Mouse (Mus musculus) midbrain, embryonic 15.5 days (tissue): Measurements from ENCODE around the gene Pla1a. TPM values are rescaled to one million over a fixed set of nuclear protein-coding genes. Genes with fewer than 3 reads are reported as not detected.

Source experiments
- ATAC-seq: fragments of 200-750 bp; cut with Nextera tagmentation; replicated peaks from 2 replicates; pipeline ENCODE4 v1.8.0; 2017; ENCODE audit warnings: moderate TSS enrichment
- H3K27ac ChIP-seq: fragments of 300-500 bp; sonication (generic); 2 replicates; pipeline ENCODE4 v1.5.1; 2015; ENCODE audit warnings: mild to moderate bottlenecking, inconsistent platforms
- H3K27me3 ChIP-seq: fragments of 300-500 bp; sonication (generic); replicated peaks from 2 replicates; pipeline ENCODE4 v1.6.1; 2015; ENCODE audit warnings: inconsistent platforms
- H3K36me3 ChIP-seq: fragments of 300-500 bp; sonication (generic); replicated peaks from 2 replicates; pipeline ENCODE4 v1.6.1; 2015; ENCODE audit warnings: inconsistent platforms
- H3K4me1 ChIP-seq: fragments of 300-500 bp; sonication (generic); 2 replicates; pipeline ENCODE4 v1.6.1; 2015; ENCODE audit warnings: inconsistent platforms
- H3K4me2 ChIP-seq: fragments of 300-500 bp; sonication (generic); 2 replicates; pipeline ENCODE4 v1.6.1; 2015; ENCODE audit warnings: inconsistent platforms, mild to moderate bottlenecking, moderate library complexity
- H3K4me3 ChIP-seq: fragments of 300-500 bp; sonication (generic); 2 replicates; pipeline ENCODE4 v1.5.1; 2015; ENCODE audit warnings: mild to moderate bottlenecking, inconsistent platforms
- H3K9ac ChIP-seq: fragments of 300-500 bp; sonication (generic); 2 replicates; pipeline ENCODE4 v1.6.1; 2015; ENCODE audit warnings: mild to moderate bottlenecking, inconsistent platforms
- H3K9me3 ChIP-seq: fragments of 300-500 bp; sonication (generic); 2 replicates; pipeline ENCODE4 v1.6.1; 2016; ENCODE audit warnings: inconsistent platforms
- WGBS: fragments of 180-500 bp; shearing (Covaris S2); methylation state at CpG from one replicate; pipeline ENCODE4 v1.1.7; 2015; ENCODE audit warnings: mixed read lengths; 5-methylcytosine and 5-hydroxymethylcytosine counted together
- polyA plus RNA-seq: library from polyadenylated mRNA; unstranded; fragments of >200 nt; fragmentation: Nextera tagmentation; extraction: Ambion mirVana; gene quantifications from 2 replicates; pipeline ENCODE4 v1.2.1, GENCODE M21; 2015

The Pla1a gene
- polyA plus RNA-seq, 1 experiment from 2014 or later, result 0.61 TPM

GRCm38 (mm10) chr16:38352851-38353250 is 80.1 kb downstream of the Pla1a start:
- H3K27ac ChIP-seq, result no peak overlapping the region
- H3K27me3 ChIP-seq, result no peaks in the 10 kb centered on the region
- H3K4me2 ChIP-seq, result no peak overlapping the region
- H3K9ac ChIP-seq, result no peak overlapping the region
- peaks cover 18% of the 10 kb centered on the region; the same call in 1 of the 2 replicates for H3K36me3 ChIP-seq
- no peaks in the 10 kb centered on the region for H3K9me3 ChIP-seq
- H3K4me3 ChIP-seq, result no peak overlapping the region
- peaks cover 5% of the 10 kb centered on the region for H3K4me1 ChIP-seq
- no peak for ATAC-seq

GRCm38 (mm10) chr16:38352031-38352430 is 80.9 kb downstream of the Pla1a start:
- Histone ChIP-seq H3K4me2 (no peak overlapping the region), H3K27me3 (no peaks in the 10 kb centered on the region), H3K9me3 (no peaks in the 10 kb centered on the region), H3K27ac (no peak overlapping the region), H3K9ac (no peak overlapping the region), H3K4me1 (peaks cover 11% of the 10 kb centered on the region), H3K4me3 (no peak overlapping the region), H3K36me3 (peaks cover 18% of the 10 kb centered on the region; the same call in 1 of the 2 replicates)
- no peak for ATAC-seq
- WGBS, result 86% methylated on average over 7 of the region's 7 CpGs

DNA sequence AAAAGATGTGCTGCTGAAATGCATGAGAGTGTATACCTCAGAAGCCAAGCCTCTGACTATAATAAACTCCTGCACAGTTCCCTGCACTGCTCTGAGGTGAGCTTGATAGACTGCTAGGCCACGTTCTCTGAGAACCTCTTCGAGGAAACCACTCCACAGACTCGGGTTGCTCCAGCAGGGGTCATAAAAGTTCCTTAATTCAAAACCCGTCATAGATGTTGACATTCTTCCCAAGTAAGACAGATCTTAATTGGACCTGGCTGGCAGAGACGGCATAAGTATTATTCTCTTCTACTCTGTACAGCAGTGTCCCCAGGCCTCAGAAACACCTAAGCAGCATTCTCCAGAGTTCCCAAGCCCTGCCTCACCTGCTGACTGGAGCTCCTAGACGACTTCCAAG is 82.0 kb downstream of the Pla1a start:
- H3K4me1 ChIP-seq, result peaks cover 11% of the 10 kb centered on the region
- no peak for ATAC-seq
- no peak overlapping the region for H3K27ac ChIP-seq
- no peaks in the 10 kb centered on the region for H3K27me3 ChIP-seq
- no peaks in the 10 kb centered on the region for H3K9me3 ChIP-seq
- peaks cover 18% of the 10 kb centered on the region; the same call in 1 of the 2 replicates for H3K36me3 ChIP-seq
- 88% methylated on average over 6 of the region's 6 CpGs for WGBS
- no peak overlapping the region for H3K4me3 ChIP-seq
- H3K4me2 ChIP-seq, result no peak overlapping the region
- no peak overlapping the region for H3K9ac ChIP-seq

DNA sequence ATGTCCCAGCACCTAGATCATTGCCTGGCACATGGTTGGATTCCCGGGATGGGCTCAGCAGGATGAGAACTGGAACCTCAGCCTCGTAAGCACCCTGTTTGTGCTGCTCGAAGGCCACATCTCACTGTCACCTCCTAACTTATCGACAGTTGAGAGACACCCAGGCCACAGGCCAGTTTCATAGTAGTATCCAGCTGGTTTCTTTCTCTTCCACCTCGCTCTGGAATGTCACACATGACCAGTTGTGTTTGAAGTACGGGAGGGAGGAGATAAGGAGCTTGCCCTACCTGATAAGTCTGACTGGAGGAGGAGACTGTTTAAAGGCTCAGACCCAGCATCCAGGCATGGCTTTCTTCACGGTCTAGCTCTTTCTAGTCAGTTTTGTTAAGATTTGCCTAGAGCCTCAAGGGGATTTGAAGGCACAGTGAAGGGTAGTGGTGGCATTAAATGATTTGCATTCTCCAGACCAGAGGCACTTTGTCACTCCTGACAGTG is 82.5 kb downstream of the Pla1a start:
- peaks cover 11% of the 10 kb centered on the region for H3K4me1 ChIP-seq
- no peak overlapping the region for H3K4me2 ChIP-seq
- no peaks in the 10 kb centered on the region for H3K27me3 ChIP-seq
- peaks cover 18% of the 10 kb centered on the region; the same call in 1 of the 2 replicates for H3K36me3 ChIP-seq
- ATAC-seq, result no peak
- H3K9me3 ChIP-seq, result no peaks in the 10 kb centered on the region
- no peak overlapping the region for H3K9ac ChIP-seq
- no peak overlapping the region for H3K4me3 ChIP-seq
- H3K27ac ChIP-seq, result no peak overlapping the region
- WGBS, result 93% methylated on average over 7 of the region's 7 CpGs

GRCm38 (mm10) chr16:38349881-38350280 is 83.1 kb downstream of the Pla1a start:
- Histone ChIP-seq H3K27me3 (no peaks in the 10 kb centered on the region), H3K9me3 (no peaks in the 10 kb centered on the region), H3K4me2 (no peak overlapping the region), H3K4me3 (no peak overlapping the region), H3K4me1 (peaks cover 11% of the 10 kb centered on the region), H3K9ac (no peak overlapping the region), H3K27ac (no peak overlapping the region), H3K36me3 (peaks cover 18% of the 10 kb centered on the region; the same call in 1 of the 2 replicates)
- WGBS, result 81% methylated on average over 2 of the region's 2 CpGs
- ATAC-seq, result no peak

GRCm38 (mm10) chr16:38348217-38348761 is 84.7 kb downstream of the Pla1a start:
- H3K4me1 ChIP-seq, result peaks cover 11% of the 10 kb centered on the region
- no peak overlapping the region for H3K4me3 ChIP-seq
- peaks cover 18% of the 10 kb centered on the region; the same call in 1 of the 2 replicates for H3K36me3 ChIP-seq
- H3K9me3 ChIP-seq, result no peaks in the 10 kb centered on the region
- ATAC-seq, result no peak
- H3K9ac ChIP-seq, result no peak overlapping the region
- H3K27me3 ChIP-seq, result no peaks in the 10 kb centered on the region
- H3K4me2 ChIP-seq, result no peak overlapping the region
- H3K27ac ChIP-seq, result no peak overlapping the region
- 95% methylated on average over 9 of the region's 9 CpGs for WGBS

- Histone ChIP-seq H3K4me1 (peaks cover 11% of the 10 kb centered on the region), H3K9me3 (no peaks in the 10 kb centered on the region), H3K9ac (peak overlapping the region; percentile 86; the same call in 1 of the 2 replicates), H3K36me3 (peaks cover 18% of the 10 kb centered on the region; the same call in 1 of the 2 replicates), H3K4me3 (peak overlapping the region; percentile 90), H3K4me2 (peak overlapping the region; percentile 75), H3K27ac (no peak overlapping the region), H3K27me3 (no peaks in the 10 kb centered on the region)
- ATAC-seq, result no peak
- 60% methylated on average over 6 of the region's 6 CpGs for WGBS
Observed at GRCm38 (mm10) chr16:38347588-38347987, 85.4 kb downstream of the Pla1a start.

- Histone ChIP-seq H3K27ac (peak within 1 kb of the TSS; percentile 83), H3K27me3 (no peaks in the 10 kb centered on the region), H3K4me1 (peaks cover 13% of the 10 kb centered on the region), H3K4me3 (peak within 1 kb of the TSS; percentile 90), H3K9me3 (no peaks in the 10 kb centered on the region), H3K4me2 (peak within 1 kb of the TSS; percentile 75), H3K9ac (peak within 1 kb of the TSS; percentile 86), H3K36me3 (peaks cover 15% of the 10 kb centered on the region; the same call in 1 of the 2 replicates)
- peak; percentile 98 for ATAC-seq
- WGBS, result 3% methylated on average over 35 of the region's 35 CpGs
Observed at GRCm38 (mm10) chr16:38346529-38347325, 86.2 kb downstream of the Pla1a start, which contains the start of the genes Cox17 and Gm21987. Cox17 (plus strand) TSS chr16:38346991. Gm21987 (plus strand) TSS chr16:38347040.

Other genes starting within 250 kb of the Pla1a start
- 0.08 TPM in 1 of 2 replicates, not detected in the other for gene Nr1i2, start 138.3 kb downstream of the Pla1a start, polyA plus RNA-seq
- gene Maats1, start 91.0 kb downstream of the Pla1a start, polyA plus RNA-seq, result 1.1 and 1.5 TPM in 2 replicates
- 75.4 and 77.9 TPM in 2 replicates for gene Cox17, start 86.2 kb downstream of the Pla1a start, polyA plus RNA-seq
- 0.77 TPM in 1 of 2 replicates, not detected in the other for gene Gm21987, start 86.1 kb downstream of the Pla1a start, polyA plus RNA-seq
- gene Popdc2, start 70.9 kb downstream of the Pla1a start, polyA plus RNA-seq, result 0.57 and 1.4 TPM in 2 replicates
- 152 and 161 TPM in 2 replicates for gene Adprh, start 19.6 kb upstream of the Pla1a start, polyA plus RNA-seq
- gene Cd80, start 22.4 kb upstream of the Pla1a start, polyA plus RNA-seq, result 0.54 and 0.75 TPM in 2 replicates
- 32.0 and 33.0 TPM in 2 replicates for gene Timmdc1, start 89.5 kb upstream of the Pla1a start, polyA plus RNA-seq
- gene Poglut1, start 117.1 kb upstream of the Pla1a start, polyA plus RNA-seq, result 52.6 and 56.4 TPM in 2 replicates
- 35.4 and 40.8 TPM in 2 replicates for gene Tmem39a, start 125.6 kb upstream of the Pla1a start, polyA plus RNA-seq